Mouse (Mus musculus): Measurements from ENCODE around the gene 4930522L14Rik. TPM values are rescaled to one million over a fixed set of nuclear protein-coding genes. Genes with fewer than 3 reads are reported as not detected.

The 4930522L14Rik gene
- polyA plus RNA-seq (2014; fragmentation: Illumina TruSeq; extraction: RNeasy Lipid Tissue Mini Kit (QIAGEN cat#74804); ENCODE audit: low read depth, low replicate concordance) = 8.3 TPM

DNA sequence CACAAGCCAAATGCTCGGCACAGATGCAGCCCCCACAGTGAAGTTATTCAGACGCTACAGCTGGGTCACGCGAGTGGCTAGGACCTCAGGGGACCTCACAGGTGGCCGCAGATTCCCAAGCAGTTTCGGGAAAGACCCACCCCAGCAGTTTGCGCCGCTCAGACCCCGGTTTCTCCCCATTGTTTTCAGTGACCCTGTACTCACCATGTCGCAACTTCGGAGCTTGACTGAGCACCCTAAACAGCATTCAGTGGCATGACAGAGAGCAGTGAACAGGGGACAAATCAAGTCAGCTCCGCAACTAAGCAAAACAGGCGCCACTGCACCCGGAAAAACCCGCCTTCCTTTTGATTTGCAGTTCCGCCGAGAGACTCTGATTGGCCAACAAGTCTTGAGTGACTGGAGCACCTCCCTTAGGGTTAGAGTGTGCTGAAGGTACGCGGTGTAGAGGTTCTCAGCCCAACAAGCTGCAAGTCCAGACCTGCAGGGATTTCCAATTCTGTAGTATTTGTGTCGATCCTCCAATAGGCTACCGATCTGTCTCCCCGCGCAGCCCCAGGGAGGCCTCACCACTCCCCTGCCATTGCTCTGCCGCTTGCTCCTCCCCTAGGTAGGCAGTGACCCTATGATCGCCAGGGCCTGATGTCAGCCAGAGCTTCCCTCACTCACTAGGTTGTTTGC lies at the start of gene 4930522L14Rik:
Gene 4930522L14Rik, minus strand, starts transcription at position 496 of the 681 bp plus-strand sequence.

DNA sequence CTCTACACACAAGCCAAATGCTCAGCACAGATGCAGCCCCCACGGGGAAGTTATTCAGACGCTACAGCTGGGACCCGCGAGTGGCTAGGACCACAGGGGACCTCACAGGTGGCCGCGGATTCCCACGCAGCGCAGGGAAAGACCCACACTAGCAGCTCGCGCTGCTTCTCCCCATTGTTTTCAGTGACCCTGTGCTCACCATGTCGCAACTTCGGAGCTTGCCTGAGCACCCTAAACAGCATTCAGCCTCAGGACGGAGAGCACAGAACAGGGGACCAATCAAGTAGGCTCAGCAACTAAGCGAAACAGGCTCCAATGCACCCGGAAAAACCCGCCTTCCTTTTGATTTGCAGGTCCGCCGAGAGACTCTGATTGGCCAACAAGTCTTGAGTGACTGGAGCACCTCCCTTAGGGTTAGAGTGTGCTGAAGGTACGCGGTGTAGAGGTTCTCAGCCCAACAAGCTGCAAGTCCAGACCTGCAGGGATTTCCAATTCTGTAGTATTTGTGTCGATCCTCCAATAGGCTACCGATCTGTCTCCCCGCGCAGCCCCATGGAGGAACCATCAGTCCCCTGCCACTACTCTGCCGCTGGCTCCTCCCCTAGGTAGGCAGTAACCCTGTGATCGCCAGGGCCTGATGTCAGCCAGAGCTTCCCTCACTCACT lies 61.0 kb downstream of the 4930522L14Rik start, which contains the start of gene 5430403G16Rik:
Gene 5430403G16Rik, minus strand, starts transcription at position 505 of the 665 bp plus-strand sequence.

Other genes with a start within 250 kb of the 4930522L14Rik start
- 25.5 TPM for gene Crlf2, start 192.9 kb downstream of the 4930522L14Rik start, polyA plus RNA-seq (2014; fragmentation: Illumina TruSeq; extraction: RNeasy Lipid Tissue Mini Kit (QIAGEN cat#74804); ENCODE audit: low read depth, low replicate concordance)
- 1.7 TPM for gene 5430403G16Rik, start 60.8 kb downstream of the 4930522L14Rik start, polyA plus RNA-seq (2014; fragmentation: Illumina TruSeq; extraction: RNeasy Lipid Tissue Mini Kit (QIAGEN cat#74804); ENCODE audit: low read depth, low replicate concordance)
- gene Gm15446, start 171.5 kb upstream of the 4930522L14Rik start, polyA plus RNA-seq (2014; fragmentation: Illumina TruSeq; extraction: RNeasy Lipid Tissue Mini Kit (QIAGEN cat#74804); ENCODE audit: low read depth, low replicate concordance) = 12.3 TPM
- 34.7 TPM for gene Zfp932, start 244.6 kb upstream of the 4930522L14Rik start, polyA plus RNA-seq (2014; fragmentation: Illumina TruSeq; extraction: RNeasy Lipid Tissue Mini Kit (QIAGEN cat#74804); ENCODE audit: low read depth, low replicate concordance)

Measured in adipose tissue, adult 10 weeks (tissue).